Mouse (Mus musculus) thymus, adult 2 months (tissue): ENCODE data around the gene Entpd7.
A peak's percentile ranks its signal among the peaks of the same experiment; 100 is the strongest.

Experiments
- CTCF ChIP-seq: fragments of 200-500 bp; IDR thresholded peaks from 2 replicates; pipeline ENCODE4 v1.5.1; 2012; ENCODE audit warnings: mild to moderate bottlenecking, control low read depth, low read length, moderate library complexity, borderline replicate concordance; ENCODE audit not compliant: control insufficient read depth, poor library complexity, insufficient read depth; ENCODE audit errors: extremely low read depth
- POLR2A ChIP-seq: fragments of 200-500 bp; IDR thresholded peaks from 2 replicates; pipeline ENCODE4 v1.6.1; 2012; ENCODE audit warnings: mild to moderate bottlenecking, low read length, control low read depth, moderate library complexity; ENCODE audit not compliant: control insufficient read depth, poor library complexity, insufficient read depth; ENCODE audit errors: extremely low read depth

DNA sequence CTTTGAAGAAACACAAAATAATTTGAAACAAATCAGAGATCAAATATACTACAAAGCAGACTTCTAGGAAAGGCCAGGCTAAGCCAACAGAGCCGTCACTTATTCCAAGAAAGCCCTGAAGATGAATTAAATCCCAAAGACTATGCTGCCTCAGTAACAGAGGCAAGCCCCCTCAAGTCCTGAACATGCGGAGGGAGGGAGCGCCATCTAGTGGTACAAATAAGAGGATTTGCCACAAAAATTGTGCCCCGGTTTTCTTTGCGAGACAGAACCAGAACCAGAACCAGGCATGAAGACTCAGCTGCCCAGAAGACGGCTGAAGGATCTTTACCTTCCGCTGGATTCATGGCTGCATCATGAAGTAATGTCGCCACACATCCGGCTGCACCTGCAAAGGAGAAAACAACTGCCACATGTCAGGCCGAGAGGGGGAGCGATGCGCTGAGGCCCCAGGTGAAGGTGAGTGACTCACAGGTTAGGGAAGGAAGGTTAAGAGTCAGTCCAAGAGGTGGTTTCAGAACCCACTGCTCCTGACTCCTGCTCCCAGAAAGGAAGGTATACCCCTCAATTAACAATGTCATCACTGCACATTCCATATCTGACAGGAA, 23.9 kb upstream of the Entpd7 start:
- TF ChIP-seq POLR2A (no peak), CTCF (peak; percentile 72; the same call in 1 of the 2 replicates)
